Mouse (Mus musculus) C2C12 (cell line): ENCODE data around the gene Nrg4.

Source experiments
- CEBPB ChIP-seq: IDR thresholded peaks from one replicate; pipeline ENCODE4 v1.6.1; 2011; ENCODE audit warnings: low read depth, mild to moderate bottlenecking, control low read depth, moderate library complexity
- CTCF ChIP-seq: IDR thresholded peaks from one replicate; pipeline ENCODE4 v1.5.1; 2011; ENCODE audit not compliant: control insufficient read depth, insufficient read depth, insufficient read length
- MAX ChIP-seq: IDR thresholded peaks from one replicate; pipeline ENCODE4 v1.6.1; 2011; ENCODE audit warnings: mild to moderate bottlenecking, control low read depth
- MYOD1 ChIP-seq: IDR thresholded peaks from one replicate; pipeline ENCODE4 v1.6.1; 2011; ENCODE audit warnings: low read depth; ENCODE audit not compliant: control insufficient read depth, insufficient read length
- MYOG ChIP-seq: IDR thresholded peaks from one replicate; pipeline ENCODE4 v1.6.1; 2011; ENCODE audit not compliant: control insufficient read depth, insufficient read length; ENCODE audit errors: extremely low read depth
- USF1 ChIP-seq: IDR thresholded peaks from one replicate; pipeline ENCODE4 v1.6.1; 2011; ENCODE audit warnings: low read depth, mild to moderate bottlenecking, control low read depth, moderate library complexity

DNA sequence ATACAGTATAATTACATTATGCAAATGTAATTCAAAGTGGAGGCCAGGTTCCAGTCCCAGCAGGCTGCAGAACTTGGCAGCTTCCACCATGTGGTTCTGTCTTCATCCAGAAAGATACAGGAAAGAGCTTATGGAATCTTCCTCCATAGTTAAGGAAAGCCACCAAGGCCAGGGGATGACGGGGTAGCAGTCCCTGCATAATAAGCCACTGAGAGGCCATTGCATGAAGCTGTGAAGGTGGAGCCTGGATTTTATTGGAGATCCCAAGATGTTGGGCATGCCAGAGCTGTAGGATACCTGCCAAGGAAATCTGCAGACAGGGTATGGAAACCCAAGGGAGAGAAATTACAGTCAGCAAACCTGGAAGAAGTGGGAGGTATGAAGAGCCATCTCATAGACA lies 30.5 kb upstream of the Nrg4 start:
- TF ChIP-seq MAX (no peak), CTCF (no peak), MYOD1 (no peak), CEBPB (no peak), MYOG (no peak), USF1 (no peak)
